Mouse (Mus musculus) thymus, postnatal 10 days (tissue): Measurements from ENCODE around the gene Hhip.
"Not testable (repeated sequence)": the region's sequence is repeated elsewhere in the genome, so short reads cannot be mapped to it uniquely, and the experiment has no call there.

Experiments used
- DNase-seq, 2 experiments: peaks; one replicate each; pipeline ENCODE4 v3.0.0; 2021; ENCODE audit warnings: low spot score in 2 of 2

Gene Hhip

GRCm38 (mm10) chr8:79993507-79993906 is 64.3 kb downstream of the Hhip start:
- no peak for DNase-seq

- DNase-seq = no peak
These were observed 65.5 kb downstream of the Hhip start for GRCm38 (mm10) chr8:79992121-79992848.

GRCm38 (mm10) chr8:79991420-79991819 is 66.4 kb downstream of the Hhip start:
- not testable (repeated sequence) for DNase-seq

GRCm38 (mm10) chr8:79984946-79985345 is 72.9 kb downstream of the Hhip start:
- DNase-seq = no peak

GRCm38 (mm10) chr8:79982144-79982543 is 75.7 kb downstream of the Hhip start:
- no peak for DNase-seq

GRCm38 (mm10) chr8:79966159-79966558 is 91.6 kb downstream of the Hhip start:
- DNase-seq = no peak

- peak in 1 of 2 experiments; percentile 23 for DNase-seq
These were observed 104.9 kb downstream of the Hhip start for GRCm38 (mm10) chr8:79952857-79953256.

GRCm38 (mm10) chr8:79950376-79950775 is 107.4 kb downstream of the Hhip start:
- no peak for DNase-seq

- no peak for DNase-seq
These were observed 112.2 kb downstream of the Hhip start for GRCm38 (mm10) chr8:79945501-79946076.

- DNase-seq = no peak
These were observed 116.7 kb downstream of the Hhip start for GRCm38 (mm10) chr8:79941070-79941469.

- DNase-seq = no peak
These were observed 120.9 kb downstream of the Hhip start for GRCm38 (mm10) chr8:79936856-79937445.

GRCm38 (mm10) chr8:79935793-79936192 is 122.0 kb downstream of the Hhip start:
- no peak for DNase-seq

GRCm38 (mm10) chr8:79929202-79929601 is 128.6 kb downstream of the Hhip start:
- no peak for DNase-seq

GRCm38 (mm10) chr8:79917211-79917610 is 140.6 kb downstream of the Hhip start:
- no peak for DNase-seq
